Mouse (Mus musculus): ENCODE results near the gene Tex29. TPM values are rescaled to one million over a fixed set of nuclear protein-coding genes. Genes with fewer than 3 reads are reported as not detected.

Tex29 gene
- total RNA-seq (2022): 1 to 10 TPM in 2 of 4 experiments, not detected in 2; 1.2 to 1.8 TPM

GRCm38 (mm10) chr8:11840174-11840573 is at the start of gene Tex29:
Gene Tex29, plus strand, starts transcription at chr8:11840474.
- DNase-seq (ENCODE audit: low spot score in 2 of 2): no peak

- DNase-seq (ENCODE audit: low spot score in 2 of 2): no peak
Observed at GRCm38 (mm10) chr8:11794956-11795355, 45.3 kb upstream of the Tex29 start.

GRCm38 (mm10) chr8:11797128-11797527 is 43.1 kb upstream of the Tex29 start:
- no peak for DNase-seq (ENCODE audit: low spot score in 2 of 2)

- DNase-seq (ENCODE audit: low spot score in 2 of 2): peak; percentile 62 to 64
Observed at GRCm38 (mm10) chr8:11797729-11798479, 42.4 kb upstream of the Tex29 start.

GRCm38 (mm10) chr8:11798480-11798867 is 41.8 kb upstream of the Tex29 start:
- DNase-seq (ENCODE audit: low spot score in 2 of 2): no peak

GRCm38 (mm10) chr8:11799098-11799497 is 41.2 kb upstream of the Tex29 start:
- DNase-seq (ENCODE audit: low spot score in 2 of 2): no peak

- no peak for DNase-seq (ENCODE audit: low spot score in 2 of 2)
Observed at GRCm38 (mm10) chr8:11800481-11800880, 39.8 kb upstream of the Tex29 start.

- DNase-seq (ENCODE audit: low spot score in 2 of 2): no peak
Observed at GRCm38 (mm10) chr8:11801571-11801970, 38.7 kb upstream of the Tex29 start.

GRCm38 (mm10) chr8:11804914-11805313 is 35.4 kb upstream of the Tex29 start:
- no peak for DNase-seq (ENCODE audit: low spot score in 2 of 2)

- no peak for DNase-seq (ENCODE audit: low spot score in 2 of 2)
Observed at GRCm38 (mm10) chr8:11806252-11806651, 34.0 kb upstream of the Tex29 start.

- no peak for DNase-seq (ENCODE audit: low spot score in 2 of 2)
Observed at GRCm38 (mm10) chr8:11807361-11807760, 32.9 kb upstream of the Tex29 start.

- DNase-seq (ENCODE audit: low spot score in 2 of 2): no peak
Observed at GRCm38 (mm10) chr8:11808047-11808446, 32.2 kb upstream of the Tex29 start.

GRCm38 (mm10) chr8:11810426-11810825 is 29.8 kb upstream of the Tex29 start:
- no peak for DNase-seq (ENCODE audit: low spot score in 2 of 2)

GRCm38 (mm10) chr8:11813801-11814200 is 26.5 kb upstream of the Tex29 start:
- no peak for DNase-seq (ENCODE audit: low spot score in 2 of 2)

GRCm38 (mm10) chr8:11815206-11815605 is 25.1 kb upstream of the Tex29 start:
- no peak for DNase-seq (ENCODE audit: low spot score in 2 of 2)

GRCm38 (mm10) chr8:11820136-11820535 is 20.1 kb upstream of the Tex29 start:
- DNase-seq (ENCODE audit: low spot score in 2 of 2): no peak

- no peak for DNase-seq (ENCODE audit: low spot score in 2 of 2)
Observed at GRCm38 (mm10) chr8:11820568-11820967, 19.7 kb upstream of the Tex29 start.

- DNase-seq (ENCODE audit: low spot score in 2 of 2): no peak
Observed at GRCm38 (mm10) chr8:11821451-11822206, 18.6 kb upstream of the Tex29 start.

GRCm38 (mm10) chr8:11822550-11823060 is 17.7 kb upstream of the Tex29 start:
- no peak for DNase-seq (ENCODE audit: low spot score in 2 of 2)

- no peak for DNase-seq (ENCODE audit: low spot score in 2 of 2)
Observed at GRCm38 (mm10) chr8:11825756-11826155, 14.5 kb upstream of the Tex29 start.

- DNase-seq (ENCODE audit: low spot score in 2 of 2): no peak
Observed at GRCm38 (mm10) chr8:11827312-11827711, 13.0 kb upstream of the Tex29 start.

GRCm38 (mm10) chr8:11830214-11831046 is 9.8 kb upstream of the Tex29 start:
- no peak for DNase-seq (ENCODE audit: low spot score in 2 of 2)
